Mouse (Mus musculus): ENCODE data around the gene Rps13.
"Not testable (repeated sequence)": the region's sequence is repeated elsewhere in the genome, so short reads cannot be mapped to it uniquely, and the experiment has no call there.

Gene Rps13

DNA sequence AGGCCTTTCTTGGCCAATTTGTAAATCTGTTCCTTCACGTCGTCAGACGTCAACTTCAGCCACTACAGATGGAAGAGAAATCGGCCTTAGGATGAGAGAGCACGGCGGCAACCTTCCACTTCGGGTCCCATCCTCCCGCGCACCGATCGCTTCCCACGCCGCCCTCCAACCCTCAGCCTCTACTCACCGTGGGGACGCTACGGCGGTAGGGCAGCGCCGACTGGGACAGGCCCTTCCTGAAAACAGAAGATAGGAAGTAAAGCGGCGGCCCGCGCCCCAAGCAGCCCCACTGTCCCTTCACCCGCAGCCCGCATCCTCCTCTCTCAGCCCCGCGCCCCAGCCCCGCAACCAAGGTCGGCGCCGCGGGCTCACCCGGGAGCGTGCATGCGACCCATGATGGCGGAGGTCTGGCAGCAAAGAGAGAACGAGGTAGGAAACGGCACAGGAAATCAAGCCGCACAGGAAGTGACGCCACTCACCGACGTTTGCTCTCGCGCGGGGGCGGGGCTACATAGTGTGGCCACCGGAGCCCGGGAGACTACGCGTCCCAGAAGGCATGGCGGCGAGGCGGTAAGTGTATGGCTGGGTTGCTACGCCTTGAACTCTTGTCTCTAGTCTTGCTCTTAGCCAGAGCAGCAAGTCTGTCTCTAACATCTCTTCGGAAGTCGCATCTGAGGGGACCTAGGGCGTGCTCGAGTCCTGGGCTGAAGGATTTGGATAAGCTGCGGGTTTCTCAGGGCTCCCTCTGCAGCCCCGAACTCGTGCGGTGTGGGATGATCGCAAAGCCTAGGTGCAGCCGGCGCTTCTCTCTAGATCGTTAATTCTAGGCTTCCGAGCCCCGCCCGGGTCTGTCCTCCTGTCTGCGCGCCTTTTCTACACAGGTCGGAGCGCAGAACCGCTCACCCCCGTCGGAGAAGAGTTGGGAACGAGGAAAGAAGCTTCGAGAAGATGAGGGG lies at the start of gene Rps13:
Gene Rps13, minus strand, starts transcription at position 483 of the 956 bp plus-strand sequence.
- in situ Hi-C loops (cut with MboI, MseI) = no loop called here

DNA sequence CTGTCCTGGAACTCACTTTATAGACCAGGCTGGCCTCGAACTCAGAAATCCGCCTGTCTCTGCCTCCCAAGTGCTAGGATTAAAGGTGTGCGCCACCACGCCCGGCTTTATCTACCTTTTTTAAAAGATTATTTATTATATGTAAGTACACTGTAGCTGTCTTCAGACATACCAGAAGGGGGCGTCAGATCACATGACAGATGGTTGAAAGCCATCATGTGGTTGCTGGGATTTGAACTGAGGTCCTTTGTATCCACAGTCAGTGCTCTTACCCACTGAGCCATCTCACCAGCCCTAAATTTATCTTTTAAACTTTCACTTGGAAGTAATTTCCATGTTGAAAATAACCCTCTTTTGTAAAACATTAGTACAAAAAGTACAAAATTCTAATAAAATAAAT lies 45.2 kb upstream of the Rps13 start:
- in situ Hi-C loops (cut with MboI, MseI) = not testable (repeated sequence)

DNA sequence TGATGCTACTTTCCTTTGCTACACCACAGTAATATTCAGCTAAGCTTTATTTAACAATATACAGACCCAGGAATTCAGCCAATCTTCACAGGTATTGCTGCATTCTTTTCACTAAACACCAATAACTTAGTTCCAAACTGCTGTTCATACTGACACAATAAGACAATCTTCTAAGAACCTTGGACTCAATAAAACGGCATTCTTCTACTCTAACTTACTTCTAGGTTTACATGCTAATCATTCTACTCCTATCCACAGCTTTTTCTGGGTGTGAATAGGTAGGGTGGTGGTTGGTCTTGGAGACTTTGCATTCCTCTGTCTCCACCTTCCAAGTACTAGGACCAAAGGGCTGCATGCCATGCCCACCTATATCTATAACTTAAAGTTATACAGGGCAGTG lies 40.3 kb upstream of the Rps13 start:
- in situ Hi-C loops (cut with MboI, MseI) = no loop called here

DNA sequence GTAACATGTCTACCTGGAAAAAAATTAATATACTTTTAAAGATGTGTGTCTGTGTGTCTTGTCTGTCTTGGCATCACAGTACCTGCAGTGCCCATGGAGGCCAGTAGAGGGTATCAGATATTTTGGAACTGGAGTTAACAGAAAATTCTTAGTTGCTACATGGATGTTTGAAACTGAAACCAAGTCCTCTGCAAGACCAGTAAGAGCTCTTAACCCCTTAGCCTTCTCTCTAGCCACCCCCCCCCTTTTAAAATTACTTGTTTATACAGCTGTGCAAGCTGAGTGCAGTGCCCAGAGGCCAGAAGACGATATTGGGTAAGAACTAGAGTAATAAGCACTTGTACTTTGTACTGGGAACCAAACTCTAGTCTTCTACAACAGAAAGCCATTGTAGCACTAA lies 2.2 kb upstream of the Rps13 start:
- in situ Hi-C loops (cut with MboI, MseI) = no loop called here

DNA sequence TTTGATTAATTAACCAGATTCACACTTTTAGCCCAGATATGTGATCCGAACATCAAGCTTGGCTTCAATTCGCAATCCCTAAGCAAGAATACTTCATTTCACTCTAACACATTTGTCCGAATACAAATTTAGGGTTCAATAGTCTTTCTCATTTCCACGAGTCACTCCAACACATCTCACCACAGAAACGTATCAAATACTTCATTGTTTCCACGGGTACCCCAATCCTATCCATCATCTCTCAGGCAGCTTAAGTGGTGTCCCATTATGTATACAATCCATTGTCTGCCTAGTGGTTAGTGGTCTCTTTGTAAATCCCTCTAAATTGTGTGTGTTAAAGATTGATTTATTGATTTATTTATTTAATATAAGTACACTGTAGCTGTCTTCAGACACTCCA lies 1.1 kb upstream of the Rps13 start:
- in situ Hi-C loops (cut with MboI, MseI) = no loop called here

DNA sequence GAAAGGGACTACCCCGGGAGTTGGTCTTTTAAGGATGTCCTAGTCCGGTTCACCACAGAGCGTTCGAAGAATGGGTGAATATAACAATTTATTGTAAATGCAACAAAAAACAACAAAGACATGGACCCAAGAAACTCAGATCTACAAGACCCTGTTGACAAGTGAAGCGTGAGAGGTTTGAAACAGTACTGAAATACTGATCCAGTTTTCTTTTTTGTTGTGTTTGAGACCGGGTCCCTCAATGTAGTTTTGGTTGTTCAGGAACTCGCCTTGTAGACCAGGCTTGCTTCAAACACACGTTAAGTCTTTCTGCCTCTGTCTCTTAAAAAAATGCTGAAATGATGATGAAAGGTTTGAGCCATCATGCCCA lies 659 bp upstream of the Rps13 start:
- in situ Hi-C loops (cut with MboI, MseI) = no loop called here

DNA sequence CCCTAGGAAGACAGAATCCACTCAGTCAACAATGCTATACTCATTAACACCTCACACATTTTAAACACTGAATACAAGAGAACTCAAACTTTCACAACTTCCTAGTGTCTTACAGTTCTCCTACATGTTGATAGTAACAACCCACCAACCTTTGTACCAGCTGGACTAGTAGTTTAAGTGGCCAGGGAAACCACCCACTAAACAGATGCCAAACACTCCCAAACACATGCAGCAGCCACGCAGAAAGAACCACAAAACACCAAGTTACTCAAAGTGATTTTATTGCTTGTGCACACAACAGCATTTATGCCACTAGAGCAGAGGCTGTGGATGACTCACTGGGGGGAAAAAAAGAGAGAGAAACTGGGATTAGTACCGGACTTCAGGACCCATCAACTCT lies 2.7 kb downstream of the Rps13 start:
- in situ Hi-C loops (cut with MboI, MseI) = no loop called here

DNA sequence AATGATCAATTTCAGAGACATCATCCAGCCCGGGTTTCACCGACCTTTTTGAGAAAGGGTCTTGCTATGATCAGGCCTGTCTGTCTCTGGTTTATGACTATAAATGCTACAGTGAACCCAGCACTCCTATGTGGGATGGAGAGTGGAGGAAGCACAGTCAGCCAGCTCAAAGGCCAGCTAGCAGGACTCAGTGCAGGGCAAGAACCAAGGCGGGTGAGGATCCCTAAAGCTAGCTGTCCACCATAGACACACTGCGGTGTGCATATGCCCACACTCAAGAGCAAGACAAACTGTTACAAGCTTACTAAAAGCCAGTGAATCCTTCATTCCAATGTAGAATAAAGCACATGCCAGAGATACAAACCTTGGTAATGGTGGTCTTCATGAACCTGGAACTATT lies 4.1 kb downstream of the Rps13 start:
- in situ Hi-C loops (cut with MboI, MseI) = no loop called here

DNA sequence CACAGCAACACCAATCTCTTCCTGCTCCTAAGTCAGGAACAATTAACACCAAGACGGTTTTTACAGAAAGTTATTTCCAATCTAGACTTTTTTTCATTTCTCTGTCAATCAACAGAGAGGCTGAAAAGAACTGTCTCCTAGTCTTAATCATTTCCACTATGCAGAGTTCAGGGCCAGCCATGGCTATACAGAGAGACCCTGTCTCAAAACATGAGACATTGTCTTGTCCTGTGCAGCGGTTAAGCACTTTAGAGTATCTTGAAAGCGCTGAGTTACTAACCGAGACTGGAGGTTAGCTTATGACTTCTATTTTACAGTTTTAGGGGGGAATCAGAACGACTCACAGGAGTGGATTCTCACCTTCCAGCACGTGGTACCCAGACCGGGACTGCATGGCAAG lies 5.2 kb downstream of the Rps13 start:
- in situ Hi-C loops (cut with MboI, MseI) = no loop called here

DNA sequence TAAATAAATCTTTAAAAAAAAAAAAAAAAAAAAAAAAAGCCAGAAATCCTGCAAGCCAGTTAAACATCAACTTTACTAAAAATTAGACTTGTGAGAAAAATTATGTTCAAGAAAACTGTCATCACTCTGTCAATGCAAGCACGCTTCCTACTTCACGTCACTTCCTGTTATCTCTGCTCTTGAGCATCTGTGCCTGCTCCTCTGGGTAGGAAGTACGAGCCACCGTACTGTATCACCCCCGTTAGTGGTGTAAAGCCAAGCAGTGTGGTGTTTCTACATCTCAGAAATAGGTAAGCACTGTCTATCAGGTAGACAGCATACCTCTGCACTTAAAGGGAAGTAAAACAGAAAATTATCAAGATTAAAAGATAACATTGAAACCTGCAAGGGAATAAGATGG lies 6.1 kb downstream of the Rps13 start:
- in situ Hi-C loops (cut with MboI, MseI) = no loop called here

DNA sequence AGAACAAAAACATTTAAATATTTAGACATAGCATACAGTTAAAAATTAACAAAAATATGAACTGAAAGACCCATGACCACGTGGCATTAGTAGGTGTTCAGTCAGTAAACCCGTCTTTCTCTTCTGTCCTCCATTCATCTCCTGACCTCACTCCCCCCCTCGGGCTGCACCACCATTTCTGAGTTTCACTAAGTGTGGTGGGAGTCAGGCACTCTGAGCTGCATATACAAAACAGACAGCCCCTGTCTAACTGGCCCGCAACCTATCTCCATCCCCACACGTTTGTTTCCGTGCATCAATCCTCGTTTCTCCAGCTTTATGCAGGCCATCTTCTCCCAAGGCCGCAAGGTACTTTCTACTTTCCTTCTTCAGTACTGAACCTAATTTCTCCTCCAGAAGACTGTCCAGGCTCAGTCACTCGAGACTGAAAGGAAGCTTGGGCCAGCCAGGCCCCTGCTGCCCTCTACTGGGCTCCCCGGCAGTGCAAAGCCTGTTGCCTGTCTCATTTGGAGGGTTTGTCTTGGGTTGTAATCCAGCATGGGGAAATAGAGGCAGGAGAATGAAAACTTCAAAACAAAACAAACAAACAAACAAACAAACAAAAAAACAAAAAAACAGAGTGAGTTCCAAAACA lies 10.5 kb downstream of the Rps13 start:
- in situ Hi-C loops (cut with MboI, MseI) = no loop called here

DNA sequence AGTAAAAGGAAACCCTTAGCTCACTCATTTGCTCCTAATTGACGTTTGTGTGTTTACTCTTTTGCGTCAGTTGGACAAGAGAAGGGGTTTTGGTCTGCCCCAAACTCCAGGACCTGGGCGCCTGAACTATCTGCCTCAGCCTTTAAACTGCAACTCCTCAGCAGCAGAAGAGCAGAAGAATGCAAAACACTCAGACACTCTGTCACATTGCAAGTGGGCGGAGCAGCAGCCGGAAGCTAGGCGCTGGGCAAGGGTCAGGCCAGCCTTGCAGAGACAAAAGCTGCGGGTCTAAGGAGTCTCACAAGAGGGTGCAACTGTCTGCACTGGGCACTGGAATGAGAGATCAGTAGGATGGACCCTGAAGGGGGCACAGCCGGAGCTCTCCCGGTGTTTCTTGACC lies 24.5 kb downstream of the Rps13 start:
- in situ Hi-C loops (cut with MboI, MseI) = no loop called here

DNA sequence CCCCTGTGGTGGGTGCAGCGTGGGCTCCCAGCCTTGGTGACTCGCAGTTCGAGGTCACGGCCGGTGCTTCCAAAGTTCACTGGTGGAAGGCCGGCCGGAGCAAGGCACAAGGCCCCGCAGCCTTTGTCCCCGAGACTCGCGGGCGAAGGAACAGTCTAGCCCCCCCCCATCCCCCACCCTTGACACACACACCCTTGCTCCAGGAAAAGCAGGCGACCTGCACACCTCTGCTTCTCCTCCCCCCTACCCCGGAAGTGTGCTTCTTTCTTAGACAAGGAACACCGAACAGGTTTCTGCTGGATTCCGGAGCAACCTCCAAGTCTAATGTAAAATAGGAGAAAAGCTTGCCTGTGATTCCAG lies 25.4 kb downstream of the Rps13 start:
- in situ Hi-C loops (cut with MboI, MseI) = no loop called here

DNA sequence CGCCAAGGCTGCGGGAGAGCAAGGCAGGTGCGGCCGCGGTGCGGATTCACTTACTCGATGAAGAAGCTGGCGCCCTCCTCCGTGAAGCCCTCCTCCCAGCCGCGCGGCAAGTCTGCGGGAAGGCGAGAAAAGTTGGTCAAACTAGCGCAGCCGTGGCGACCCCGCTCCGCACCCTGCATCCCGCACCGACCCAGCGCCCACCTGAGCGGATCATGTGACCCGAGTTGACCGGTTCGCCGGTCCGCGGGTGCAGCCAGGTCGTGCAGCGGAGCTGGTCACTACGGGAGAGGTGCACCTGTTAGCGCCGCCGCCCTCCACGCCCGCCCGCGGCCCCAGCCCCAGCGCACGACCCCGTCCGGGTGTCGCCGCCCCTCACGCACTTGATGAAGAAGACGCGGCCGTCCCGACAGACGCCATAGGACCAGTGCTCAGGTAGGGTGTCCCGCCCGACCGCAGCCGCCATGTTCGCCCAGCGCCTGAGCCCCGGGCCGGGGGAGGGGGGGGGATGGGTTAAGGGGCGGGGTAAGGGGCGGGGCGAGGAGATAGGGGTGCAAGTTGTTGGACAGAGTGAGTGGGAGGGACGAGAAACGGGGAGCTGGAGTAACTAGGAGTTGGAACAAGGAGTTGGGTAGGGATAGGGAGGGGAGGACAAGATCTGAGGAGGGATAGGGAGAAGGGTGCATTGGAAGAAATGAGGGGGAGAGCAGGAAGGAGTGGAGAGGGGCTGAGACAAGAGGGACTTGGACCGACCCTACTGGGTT lies 25.9 kb downstream of the Rps13 start, which contains the start of gene Plekha7:
Gene Plekha7, minus strand, starts transcription at position 506 of the 761 bp plus-strand sequence.
- in situ Hi-C loops (cut with MboI, MseI) = no loop called here

DNA sequence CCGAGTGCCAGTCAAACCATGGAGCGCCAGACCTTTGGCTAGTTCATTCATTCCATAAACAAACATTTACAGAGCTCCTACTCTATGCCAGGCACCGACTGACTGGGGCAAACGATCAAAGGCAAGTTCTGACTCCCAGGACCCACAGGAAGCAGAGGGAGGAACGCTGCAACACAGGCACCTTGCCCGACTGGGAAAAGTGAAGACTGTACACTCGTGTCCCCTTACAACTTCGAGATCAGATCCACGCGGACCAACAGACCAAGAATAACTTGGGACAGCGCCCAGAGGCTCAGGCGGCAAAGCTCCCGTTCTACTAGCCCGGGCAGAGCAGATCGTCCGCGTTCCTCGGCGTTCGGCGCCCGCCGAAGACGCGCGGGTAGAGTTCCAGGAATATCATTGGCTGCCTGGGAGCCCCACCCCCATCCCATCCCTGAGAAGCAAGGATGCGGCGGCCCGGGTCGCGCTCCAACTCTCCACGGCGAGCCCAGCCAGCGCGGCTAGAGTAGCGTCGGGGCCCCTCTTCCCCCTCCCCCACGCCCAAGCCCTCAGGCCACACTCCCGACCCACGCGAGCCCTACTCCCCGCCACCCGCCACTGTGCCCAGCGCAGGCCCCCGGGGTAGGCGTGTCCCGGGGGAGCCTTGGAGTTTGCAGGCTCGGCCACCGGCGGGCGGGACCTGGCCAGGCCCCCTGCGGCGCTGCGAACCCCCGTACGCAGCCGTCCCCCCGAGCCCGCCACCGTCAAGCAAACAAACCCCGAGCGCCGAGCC lies 26.7 kb downstream of the Rps13 start:
- in situ Hi-C loops (cut with MboI, MseI) = no loop called here

DNA sequence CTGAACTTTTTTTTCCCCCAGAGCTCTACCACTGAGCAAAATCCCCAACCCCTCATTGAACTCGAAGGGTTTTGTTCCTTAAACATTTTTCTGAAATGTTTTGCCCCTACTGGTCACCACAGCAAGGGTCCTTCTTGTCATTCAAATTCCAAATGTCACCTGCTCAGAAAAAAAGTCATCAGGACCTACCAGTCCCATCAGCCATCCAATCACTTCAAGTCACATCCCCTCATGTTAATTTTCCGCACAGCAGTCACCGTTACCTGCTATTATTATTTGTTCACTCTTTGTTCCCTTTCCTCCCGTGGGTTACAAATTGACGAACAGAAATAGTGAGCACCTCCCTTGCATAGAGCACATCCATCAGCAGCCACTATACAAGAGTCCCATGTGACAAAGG lies 27.4 kb downstream of the Rps13 start:
- in situ Hi-C loops (cut with MboI, MseI) = no loop called here

DNA sequence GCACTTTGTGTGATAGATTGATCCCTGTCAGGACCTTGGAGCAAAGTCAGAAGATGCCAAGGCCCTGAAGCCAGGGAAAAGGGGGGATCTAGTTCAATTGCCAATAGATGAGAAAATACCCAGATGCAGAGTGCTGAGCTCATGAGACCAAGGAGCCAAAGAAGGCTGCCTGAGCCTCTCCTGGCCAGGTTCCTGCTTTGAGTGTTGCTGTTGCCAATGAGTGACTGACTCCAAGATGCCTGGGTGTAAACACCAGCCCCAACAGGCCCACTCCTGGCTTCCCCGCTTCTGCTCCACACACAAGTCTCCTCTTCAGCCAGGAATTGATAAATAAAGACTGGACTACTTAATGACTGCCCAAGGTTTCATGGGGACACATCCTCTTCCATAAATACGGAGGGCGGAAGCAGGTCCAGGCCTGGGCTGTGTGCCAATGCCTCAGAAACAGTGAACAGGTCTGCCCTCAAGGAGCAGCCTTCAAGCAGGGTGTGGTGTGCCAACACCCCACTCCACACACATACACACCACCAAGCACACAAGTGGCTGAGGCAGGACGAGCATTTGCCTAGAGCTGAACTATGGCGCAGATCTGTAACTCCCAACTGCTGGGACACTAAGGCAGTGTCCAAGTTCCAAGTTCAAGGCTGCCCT lies 32.2 kb downstream of the Rps13 start:
- in situ Hi-C loops (cut with MboI, MseI) = no loop called here

DNA sequence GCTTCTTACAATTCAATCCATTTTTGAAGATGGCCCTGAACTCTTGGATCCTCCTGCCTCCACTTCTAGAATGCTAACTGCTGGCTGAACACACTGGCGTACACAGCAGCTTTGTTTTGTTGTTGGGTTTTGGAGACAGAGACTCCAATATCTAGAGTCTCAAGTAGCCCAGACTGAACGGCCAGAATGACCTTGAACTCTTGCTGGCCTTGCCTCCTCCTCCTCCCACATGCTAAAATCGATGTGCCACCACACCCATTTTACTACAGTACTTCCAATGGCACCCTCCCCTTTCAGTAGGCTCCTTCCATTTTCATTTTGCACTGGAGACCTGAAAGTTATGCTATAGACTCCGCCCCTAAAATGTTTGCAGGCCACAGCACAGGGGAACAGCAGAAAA lies 32.9 kb downstream of the Rps13 start:
- in situ Hi-C loops (cut with MboI, MseI) = no loop called here

DNA sequence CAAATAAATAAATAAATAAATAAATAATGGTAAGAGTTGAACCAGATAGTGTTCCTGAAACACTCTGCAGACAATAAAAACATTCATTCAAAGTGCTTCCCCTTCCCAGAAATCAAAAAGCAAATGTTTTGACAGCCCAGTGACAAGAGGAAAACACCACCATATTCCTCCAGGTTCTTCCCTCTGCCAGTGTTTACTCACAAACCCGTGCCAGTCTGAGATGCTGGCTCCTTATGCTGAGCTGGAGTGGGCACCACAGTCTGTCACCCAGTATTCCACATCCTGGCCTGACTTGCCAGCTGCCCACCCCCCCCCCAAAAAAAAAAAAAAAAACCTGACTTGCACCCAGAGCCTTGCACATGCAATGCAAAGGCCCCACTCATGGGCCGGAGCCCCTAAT lies 35.1 kb downstream of the Rps13 start:
- in situ Hi-C loops (cut with MboI, MseI) = no loop called here

DNA sequence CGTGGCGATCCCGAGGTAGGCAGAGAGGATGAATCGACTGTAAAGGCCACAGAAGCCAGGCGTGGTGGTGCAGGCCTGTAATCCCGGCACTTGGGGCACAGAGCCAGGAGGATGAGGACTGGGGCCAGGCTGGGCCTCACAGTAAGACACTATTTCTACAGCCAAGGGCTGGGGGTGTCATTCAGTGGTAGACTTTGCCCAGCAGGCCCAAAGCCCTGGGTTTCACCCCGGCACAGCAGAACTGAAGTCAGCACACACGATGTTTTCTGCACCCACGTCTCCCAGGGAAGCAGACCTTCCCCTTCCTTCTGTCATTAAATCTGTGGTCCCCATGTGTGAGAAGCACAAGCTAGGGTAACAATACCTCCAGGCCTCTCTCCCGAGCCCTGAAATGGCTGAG lies 35.6 kb downstream of the Rps13 start:
- in situ Hi-C loops (cut with MboI, MseI) = no loop called here

DNA sequence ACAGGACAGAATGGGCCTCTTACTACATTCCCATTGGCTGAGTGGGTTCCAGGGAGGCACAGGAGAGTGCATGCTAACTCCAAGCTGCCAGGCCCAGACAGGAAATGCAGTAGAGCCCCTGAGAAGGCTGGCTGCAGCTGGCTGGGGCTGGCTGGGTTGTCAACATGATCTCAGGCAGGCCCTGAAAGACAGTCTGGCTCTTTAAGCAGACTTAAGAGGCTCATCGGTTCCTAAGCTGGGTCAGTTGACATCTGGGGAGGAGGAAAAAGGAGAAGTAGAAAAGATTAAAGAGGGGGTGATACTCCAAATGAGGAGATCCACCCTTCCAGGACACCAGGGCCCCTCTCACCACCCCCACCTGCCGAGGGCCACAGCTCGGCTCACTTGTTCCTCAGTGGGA lies 39.0 kb downstream of the Rps13 start:
- in situ Hi-C loops (cut with MboI, MseI) = no loop called here
